10 mouse cellular contexts compared by ENCODE assay signal in the genomic region with DNA sequence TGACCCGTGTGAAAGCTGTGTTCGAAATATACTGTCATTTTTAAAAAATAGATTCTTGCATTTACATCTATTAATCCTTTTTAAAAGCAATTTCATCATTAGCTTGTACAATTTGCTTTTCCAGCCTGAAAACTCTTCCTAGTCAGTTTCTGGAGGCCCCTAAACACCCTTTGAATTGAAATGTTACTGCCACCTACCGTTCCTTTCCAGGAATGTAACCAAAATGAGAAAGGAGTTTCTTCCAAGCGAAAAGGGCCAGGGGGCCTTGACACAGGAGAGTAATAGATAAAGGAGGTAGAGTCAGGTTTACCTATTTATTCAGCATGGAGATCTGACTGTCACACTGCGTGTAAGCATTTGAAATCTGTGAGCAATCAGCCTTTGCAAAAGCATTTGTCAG.
DNase-seq lines count a peak whose midpoint lies in the region; ATAC-seq lines count a peak whose summit lies in the region.
"Had no signal": no experiment of that assay in that cellular context is flagged by ENCODE, and none has a peak within 500 bp of the region (broad histone marks: within the 10 kb centered on the region; RNA-seq: fewer than 3 reads in every experiment).

No protein-coding gene starts in this region.

- H3K36me3 ChIP-seq in heart, embryonic 15.5 days: no peaks in the 10 kb centered on the region
- no peaks in the 10 kb centered on the region for H3K36me3 ChIP-seq in neural tube, embryonic 15.5 days
- H3K36me3 ChIP-seq: stomach, embryonic 15.5 days had no signal

- no peak overlapping the region for H3K4me2 ChIP-seq in heart, embryonic 15.5 days
- no peak overlapping the region for H3K4me2 ChIP-seq in neural tube, embryonic 15.5 days
- H3K4me2 ChIP-seq: stomach, embryonic 15.5 days had no signal

- no peak for ATAC-seq in cerebellum, adult (ENCODE audit: insufficient number of reproducible peaks, low FRiP score, low TSS enrichment)
- no peak for ATAC-seq in heart, embryonic 15.5 days (replicated peaks; ENCODE audit: insufficient number of reproducible peaks, insufficient read depth, low FRiP score, low read depth)
- peak; percentile 73 for ATAC-seq in neural tube, embryonic 15.5 days (ENCODE audit: low FRiP score)

- peaks cover 6% of the 10 kb centered on the region for H3K4me1 ChIP-seq in heart, embryonic 15.5 days (replicated peaks)
- H3K4me1 ChIP-seq in neural tube, embryonic 15.5 days: peaks cover 20% of the 10 kb centered on the region

- WGBS in heart, embryonic 15.5 days: 23% methylated on average over 5 of the region's 5 CpGs
- WGBS in neural tube, embryonic 15.5 days: 14% methylated on average over 5 of the region's 5 CpGs

- H3K27ac ChIP-seq in heart, embryonic 15.5 days: peak overlapping the region; percentile 45
- H3K27ac ChIP-seq in neural tube, embryonic 15.5 days (replicated peaks): peak overlapping the region; percentile 76
- H3K27ac ChIP-seq: liver, embryonic 14.5 days; stomach, embryonic 15.5 days had no signal

- DNase-seq in cerebellum, adult 11 months: peak; percentile 18
- DNase-seq in urinary bladder, postnatal 14 days (ENCODE audit: low spot score): peak; percentile 24
- DNase-seq in urinary bladder, postnatal 4 days (ENCODE audit: low spot score in 2 of 2): no peak
- DNase-seq in layer of hippocampus, postnatal 10 days (ENCODE audit: low spot score in 2 of 2): peak; percentile 52 to 75
- DNase-seq in thymus, postnatal 36 days: no peak

- H3K9me3 ChIP-seq in heart, embryonic 15.5 days (replicated peaks): no peaks in the 10 kb centered on the region
- H3K9me3 ChIP-seq in neural tube, embryonic 15.5 days (replicated peaks): no peaks in the 10 kb centered on the region
- H3K9me3 ChIP-seq: stomach, embryonic 15.5 days had no signal

- H3K27me3 ChIP-seq in heart, embryonic 15.5 days: no peaks in the 10 kb centered on the region
- no peaks in the 10 kb centered on the region for H3K27me3 ChIP-seq in neural tube, embryonic 15.5 days (replicated peaks)
- H3K27me3 ChIP-seq: stomach, embryonic 15.5 days had no signal

- no peak overlapping the region for H3K4me3 ChIP-seq in heart, embryonic 15.5 days
- H3K4me3 ChIP-seq in neural tube, embryonic 15.5 days (replicated peaks): no peak overlapping the region
- H3K4me3 ChIP-seq: stomach, embryonic 15.5 days had no signal

- no peak overlapping the region for H3K9ac ChIP-seq in heart, embryonic 15.5 days
- no peak overlapping the region for H3K9ac ChIP-seq in neural tube, embryonic 15.5 days (replicated peaks)
- H3K9ac ChIP-seq: liver, embryonic 14.5 days; stomach, embryonic 15.5 days had no signal

Comparison
In these comparisons a context has a peak if more than half of its experiments do, and no peak if none do; other contexts are left out.
1. DNase-seq: peak in cerebellum, adult 11 months (single experiment), urinary bladder, postnatal 14 days (single experiment) and layer of hippocampus, postnatal 10 days (2 of 2); none in urinary bladder, postnatal 4 days (0 of 2) and thymus, postnatal 36 days (0 of 2).